In the genomic region with DNA sequence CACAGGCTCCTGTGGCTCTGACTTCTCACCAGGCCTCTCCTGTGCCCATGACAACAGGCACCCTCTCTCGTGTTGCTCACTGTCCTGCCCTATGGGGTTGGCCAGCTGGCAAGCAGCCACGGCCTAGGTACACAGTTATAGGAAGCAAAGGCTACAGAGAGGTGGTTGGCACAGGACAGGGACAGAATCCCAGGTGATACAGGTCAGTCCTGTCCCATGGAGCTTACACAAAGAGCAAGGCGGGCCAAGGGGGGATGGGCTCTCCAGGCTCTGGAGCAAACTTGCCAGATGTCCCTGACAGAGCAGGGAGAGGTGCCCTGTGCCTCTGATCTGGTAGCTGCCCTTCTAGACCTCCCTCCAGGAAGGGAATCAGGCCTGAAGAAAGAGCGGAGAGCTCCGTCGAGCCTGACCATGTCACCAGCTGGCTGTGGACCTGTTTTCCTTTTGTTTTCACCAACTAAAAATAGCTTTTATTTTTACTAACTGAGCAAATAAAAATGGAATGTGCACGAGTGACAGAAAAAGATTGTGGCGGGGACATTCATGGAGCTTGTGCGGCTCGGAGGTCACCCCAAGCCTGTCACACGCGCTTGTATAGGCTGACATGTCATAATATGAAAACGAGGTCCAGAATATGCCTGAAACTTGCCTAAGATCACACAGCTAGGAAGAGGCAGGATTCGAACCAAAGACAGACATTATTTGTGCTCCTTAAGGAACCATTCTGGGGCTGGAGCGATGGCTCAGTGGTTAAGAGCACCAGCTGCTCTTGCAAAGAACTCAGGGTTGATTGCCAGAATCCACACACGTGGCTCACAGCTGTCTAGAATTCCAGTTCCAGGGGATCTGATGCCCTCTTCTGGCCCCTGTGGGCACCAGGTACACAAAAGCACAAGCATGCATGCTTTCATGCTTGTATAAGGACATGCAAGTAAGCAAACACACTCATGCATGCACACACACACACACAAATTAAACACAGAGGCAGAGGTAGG, we compare ENCODE assay signal across 8 mouse cellular contexts. TPM values are rescaled to one million over a fixed set of nuclear protein-coding genes. Genes with fewer than 3 reads are reported as not detected.
DNase-seq lines count a peak whose midpoint lies in the region; ATAC-seq and TF ChIP-seq lines count a peak whose summit lies in the region.

No protein-coding gene starts in this region.

- H3K4me1 ChIP-seq in hindbrain, embryonic 13.5 days (replicated peaks): peaks cover 38% of the 10 kb centered on the region
- H3K4me1 ChIP-seq in limb, embryonic 14.5 days (ENCODE audit: control insufficient read depth, insufficient read depth, low read length): peaks cover 10% of the 10 kb centered on the region; the same call in 1 of the 2 replicates

- no peaks in the 10 kb centered on the region for H3K27me3 ChIP-seq in hindbrain, embryonic 13.5 days
- H3K27me3 ChIP-seq in limb, embryonic 14.5 days (ENCODE audit: control insufficient read depth, insufficient read depth, low read length): no peaks in the 10 kb centered on the region
- H3K27me3 ChIP-seq in myocyte (ENCODE audit: control insufficient read depth, insufficient read depth, insufficient read length): no peaks in the 10 kb centered on the region

- H3K9me3 ChIP-seq in hindbrain, embryonic 13.5 days: no peaks in the 10 kb centered on the region
- H3K9me3 ChIP-seq in limb, embryonic 14.5 days (ENCODE audit: control insufficient read depth, low read length): no peaks in the 10 kb centered on the region

- peak overlapping the region; percentile 66 for H3K27ac ChIP-seq in hindbrain, embryonic 13.5 days
- H3K27ac ChIP-seq in limb, embryonic 14.5 days (replicated peaks; ENCODE audit: low read depth, low read length): no peak overlapping the region

- 60% methylated on average over 16 of the region's 16 CpGs for WGBS in hindbrain, embryonic 13.5 days
- WGBS in limb, embryonic 14.5 days: 55% methylated on average over 16 of the region's 16 CpGs

- H3K4me3 ChIP-seq in hindbrain, embryonic 13.5 days: no peak overlapping the region
- no peak overlapping the region for H3K4me3 ChIP-seq in limb, embryonic 14.5 days (replicated peaks; ENCODE audit: low read length)
- no peak overlapping the region for H3K4me3 ChIP-seq in myocyte

- no peak overlapping the region for H3ac ChIP-seq in myocyte (ENCODE audit: control insufficient read depth, insufficient read length)

- peaks cover 3% of the 10 kb centered on the region for H3K79me2 ChIP-seq in myocyte (ENCODE audit: control insufficient read depth, insufficient read depth)

- DNase-seq in 3134 (ENCODE audit: extremely low read depth, insufficient read length, low spot score) (peak; percentile 45), adipocyte (ENCODE audit: low spot score) (peak; percentile 75)
- peak; percentile 43 for DNase-seq in fat pad, adult 2 months (ENCODE audit: extremely low read depth, low read depth, low spot score)
- peak; percentile 47 for DNase-seq in limb, embryonic 14.5 days (ENCODE audit: low spot score)
- DNase-seq in layer of hippocampus, postnatal 36 days: no peak
- DNase-seq in frontal cortex, postnatal 10 days (ENCODE audit: low spot score in 2 of 2): no peak

- H3K36me3 ChIP-seq in hindbrain, embryonic 13.5 days: peaks cover 29% of the 10 kb centered on the region
- peaks cover 27% of the 10 kb centered on the region for H3K36me3 ChIP-seq in limb, embryonic 14.5 days (ENCODE audit: control insufficient read depth, insufficient read depth, low read length)
- H3K36me3 ChIP-seq in myocyte (ENCODE audit: control insufficient read depth, insufficient read depth): no peaks in the 10 kb centered on the region

- ATAC-seq in hindbrain, embryonic 13.5 days (ENCODE audit: low FRiP score): no peak
- peak; percentile 34; the same call in 1 of the 2 replicates for ATAC-seq in limb, embryonic 14.5 days (ENCODE audit: low FRiP score, low read depth)

- H3K9ac ChIP-seq in hindbrain, embryonic 13.5 days: no peak overlapping the region
- no peak overlapping the region for H3K9ac ChIP-seq in limb, embryonic 14.5 days (ENCODE audit: low read depth, low read length, severe bottlenecking)

- no peak for TF ChIP-seq POLR2A in limb, embryonic 14.5 days (IDR thresholded peaks at IDR 0.05; ENCODE audit: borderline replicate concordance, extremely low read depth, insufficient read depth, insufficient read length)
- no peak for TF ChIP-seq POLR2A in myocyte (IDR thresholded peaks at IDR 0.05; ENCODE audit: insufficient read length, low read depth)

- no peak overlapping the region for H3K4me2 ChIP-seq in hindbrain, embryonic 13.5 days
- no peak overlapping the region for H3K4me2 ChIP-seq in limb, embryonic 14.5 days (replicated peaks; ENCODE audit: low read depth, low read length, severe bottlenecking)
- H3K4me2 ChIP-seq in myocyte (ENCODE audit: low read depth): no peak overlapping the region

TF ChIP-seq in myocyte, 11 proteins besides CTCF, POLR2A, EP300 and RAD21:
- peak; percentile 64 for TF ChIP-seq TCF12 (IDR thresholded peaks at IDR 0.05; ENCODE audit: insufficient read depth, poor library complexity, severe bottlenecking)
- no peak for TF ChIP-seq MAX (IDR thresholded peaks at IDR 0.05; ENCODE audit: low read depth)
- TF ChIP-seq MYOG (IDR thresholded peaks at IDR 0.05; ENCODE audit: control insufficient read depth in 1 of 3, insufficient read depth in 1 of 3, insufficient read length in 2 of 3, low read depth in 2 of 3): peak; percentile 51 to 95 (median 87)
- peak; percentile 53 for TF ChIP-seq USF1 (IDR thresholded peaks at IDR 0.05; ENCODE audit: low read depth)
- peak in 2 of 3 experiments; percentile 70 to 76 for TF ChIP-seq MYOD1 (IDR thresholded peaks at IDR 0.05; ENCODE audit: control insufficient read depth in 1 of 3, insufficient read length in 2 of 3, low read depth in 2 of 3)

RNA-seq across cellular contexts. Expression of gene Arhgef10l, which starts 48.1 kb away (rescaled TPM):
- polyA plus RNA-seq in hindbrain, embryonic 13.5 days (2015; fragmentation: Nextera tagmentation; extraction: Ambion mirVana): 23.2 and 23.8 TPM in 2 replicates
- polyA plus RNA-seq in limb, embryonic 14.5 days (2012; rRNA removed): 19.5 and 25.4 TPM in 2 replicates
- 13.7 and 15.2 TPM in 2 replicates for polyA plus RNA-seq in limb, embryonic 14.5 days (2014; fragmentation: Nextera tagmentation; extraction: Ambion mirVana)
- polyA plus RNA-seq in myocyte (2012; fragmentation: generic; extraction: Trizol): 34.7 TPM
- 10 to 100 TPM; 41.7 to 43.9 TPM for total RNA-seq in layer of hippocampus, postnatal 36 days (2021)

Comparison
In these comparisons a context has a peak if more than half of its experiments do, and no peak if none do; other contexts are left out.
1. DNase-seq: peak in 3134 (single experiment), adipocyte (single experiment), fat pad, adult 2 months (single experiment) and limb, embryonic 14.5 days (single experiment); none in layer of hippocampus, postnatal 36 days (0 of 2) and frontal cortex, postnatal 10 days (0 of 2).